Mouse (Mus musculus): Measurements from ENCODE around the gene Zdhhc9.

The Zdhhc9 gene

DNA sequence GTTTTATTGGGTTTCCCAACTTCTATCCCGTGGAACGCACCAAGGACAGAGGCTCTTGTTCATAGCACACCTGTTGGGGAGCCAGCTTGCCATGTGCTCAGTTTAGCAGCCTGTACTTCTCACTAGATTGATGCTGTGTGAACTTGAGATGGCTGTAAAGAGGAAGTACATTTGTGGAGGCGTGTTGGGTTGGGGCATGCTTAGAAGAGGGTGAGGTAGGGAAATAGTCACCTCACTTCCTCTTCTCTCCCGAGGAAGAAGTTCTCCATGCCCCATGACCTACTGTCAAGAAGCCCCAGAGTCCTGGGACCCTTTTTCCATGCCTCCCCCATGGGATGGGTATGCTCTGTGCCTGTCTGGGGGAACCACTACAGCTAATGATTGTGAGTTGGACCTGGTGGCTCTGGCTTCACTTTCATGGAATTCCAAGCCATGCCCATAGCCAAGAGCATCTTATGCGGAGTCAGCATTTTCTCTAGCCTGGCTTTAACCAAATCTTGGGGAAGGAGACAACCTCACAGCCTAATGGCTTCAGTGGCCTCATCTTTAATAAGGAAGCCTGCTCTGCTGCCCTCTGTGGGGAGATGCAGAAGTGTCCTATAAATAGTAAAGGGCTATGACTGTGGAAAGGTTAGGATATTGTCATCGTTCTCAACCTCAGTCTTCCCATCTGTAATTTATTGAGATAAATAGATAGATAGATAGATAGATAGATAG is 81.0 kb downstream of the Zdhhc9 start:
- DNase-seq (ENCODE audit: extremely low spot score, low spot score), result no peak

- no peak for DNase-seq (ENCODE audit: extremely low spot score, low spot score)
Observed at GRCm38 (mm10) chrX:48126903-48127476, 81.7 kb downstream of the Zdhhc9 start.

- peak; percentile 49 for DNase-seq (ENCODE audit: extremely low spot score, low spot score)
Observed at GRCm38 (mm10) chrX:48124132-48125071, 84.3 kb downstream of the Zdhhc9 start.

Data from neural tube, embryonic 10.5 days (tissue).